20 mouse cellular contexts compared by ENCODE assay signal in genomic region chr4:44022766-44023165, GRCm38 (mm10). TPM values are rescaled to one million over a fixed set of nuclear protein-coding genes. Genes with fewer than 3 reads are reported as not detected.
DNase-seq lines count a peak whose midpoint lies in the region; ATAC-seq and TF ChIP-seq lines count a peak whose summit lies in the region.
"Had no signal": no experiment of that assay in that cellular context is flagged by ENCODE, and none has a peak within 500 bp of the region (broad histone marks: within the 10 kb centered on the region; RNA-seq: fewer than 3 reads in every experiment).

No protein-coding gene starts in this region.

- H3K4me2 ChIP-seq in forebrain, embryonic 15.5 days (replicated peaks): no peak overlapping the region
- H3K4me2 ChIP-seq: forebrain, embryonic 12.5 days; limb, embryonic 15.5 days; stomach, embryonic 15.5 days had no signal

- no peak overlapping the region for H3K27ac ChIP-seq in forebrain, embryonic 10.5 days
- no peak overlapping the region for H3K27ac ChIP-seq in forebrain, embryonic 15.5 days (replicated peaks)
- H3K27ac ChIP-seq: forebrain, embryonic 12.5 days; kidney, postnatal 0 days; limb, embryonic 15.5 days; midbrain, embryonic 10.5 days; stomach, embryonic 15.5 days had no signal

- 95% methylated on average over 11 of the region's 11 CpGs for WGBS in forebrain, embryonic 10.5 days
- WGBS in forebrain, embryonic 15.5 days: 93% methylated on average over 11 of the region's 11 CpGs
- WGBS in lung, adult 2 months: 81% methylated on average over 11 of the region's 11 CpGs

- no peak for TF ChIP-seq POLR2A in lung, adult 2 months (IDR thresholded peaks at IDR 0.05; ENCODE audit: borderline replicate concordance, extremely low read depth, low read depth, low read length)

- H3K27me3 ChIP-seq in forebrain, embryonic 10.5 days (ENCODE audit: poor library complexity, severe bottlenecking): peaks cover 89% of the 10 kb centered on the region
- H3K27me3 ChIP-seq in forebrain, embryonic 15.5 days: no peaks in the 10 kb centered on the region
- H3K27me3 ChIP-seq: limb, embryonic 15.5 days; stomach, embryonic 15.5 days had no signal

- H3K36me3 ChIP-seq in forebrain, embryonic 10.5 days (replicated peaks): peaks cover 100% of the 10 kb centered on the region
- H3K36me3 ChIP-seq in forebrain, embryonic 15.5 days: peaks cover 72% of the 10 kb centered on the region

- no peak overlapping the region for H3K9ac ChIP-seq in forebrain, embryonic 15.5 days (replicated peaks)
- H3K9ac ChIP-seq: forebrain, embryonic 12.5 days; limb, embryonic 15.5 days; stomach, embryonic 15.5 days had no signal

- ATAC-seq in forebrain, embryonic 15.5 days (replicated peaks): no peak

- H3K9me3 ChIP-seq in forebrain, embryonic 10.5 days: peaks cover 9% of the 10 kb centered on the region; the same call in 1 of the 2 replicates
- no peaks in the 10 kb centered on the region for H3K9me3 ChIP-seq in forebrain, embryonic 15.5 days
- H3K9me3 ChIP-seq: forebrain, embryonic 12.5 days; limb, embryonic 15.5 days; stomach, embryonic 15.5 days had no signal

- H3K4me3 ChIP-seq in forebrain, embryonic 10.5 days: no peak overlapping the region
- no peak overlapping the region for H3K4me3 ChIP-seq in forebrain, embryonic 15.5 days
- H3K4me3 ChIP-seq in lung, adult 2 months (replicated peaks; ENCODE audit: extremely low read depth, low read depth, low read length): no peak overlapping the region
- H3K4me3 ChIP-seq: forebrain, embryonic 12.5 days; limb, embryonic 15.5 days; midbrain, embryonic 10.5 days; stomach, embryonic 15.5 days had no signal

- H3K4me1 ChIP-seq in forebrain, embryonic 10.5 days: peaks cover 5% of the 10 kb centered on the region
- no peaks in the 10 kb centered on the region for H3K4me1 ChIP-seq in forebrain, embryonic 15.5 days
- H3K4me1 ChIP-seq in lung, adult 2 months (ENCODE audit: control insufficient read depth, insufficient read depth, low read length): no peaks in the 10 kb centered on the region
- H3K4me1 ChIP-seq: limb, embryonic 15.5 days had no signal

- peak; percentile 11 for DNase-seq in forebrain, embryonic 10.5 days (ENCODE audit: extremely low spot score, low spot score)
- peak; percentile 2 for DNase-seq in lung, adult 2 months
- DNase-seq in lung, postnatal 10 days: no peak
- peak; percentile 8 for DNase-seq in urinary bladder, postnatal 10 days (ENCODE audit: low spot score)
- no peak for DNase-seq in urinary bladder, postnatal 36 days (ENCODE audit: low spot score in 2 of 2)
- no peak for DNase-seq in cerebellum, adult 11 months
- DNase-seq: B cell, adult 2 months; embryo, embryonic 11 days; gastrocnemius, postnatal 10 days; kidney, adult 11 months; right cerebral cortex, postnatal 14 days had no signal

- no peak for TF ChIP-seq CTCF in lung, adult 2 months (IDR thresholded peaks at IDR 0.05; ENCODE audit: insufficient read depth, low read length)

RNA-seq across cellular contexts. Expression of gene Clta, which starts 18.5 kb away (rescaled TPM):
- 176 and 179 TPM in 2 replicates for polyA plus RNA-seq in forebrain, embryonic 10.5 days (2016; fragmentation: Nextera tagmentation; extraction: Ambion mirVana)
- 309 and 310 TPM in 2 replicates for polyA plus RNA-seq in forebrain, embryonic 15.5 days (2015; fragmentation: Nextera tagmentation; extraction: Ambion mirVana)
- 165 and 187 TPM in 2 replicates for polyA plus RNA-seq in lung, adult 2 months (2012; rRNA removed)

RNA-seq across cellular contexts. Expression of gene Ccin, which starts 39.5 kb away (rescaled TPM):
- polyA plus RNA-seq in forebrain, embryonic 10.5 days (2016; fragmentation: Nextera tagmentation; extraction: Ambion mirVana): not detected in 2 replicates
- not detected in 2 replicates for polyA plus RNA-seq in forebrain, embryonic 15.5 days (2015; fragmentation: Nextera tagmentation; extraction: Ambion mirVana)
- 0.07 and 0.14 TPM in 2 replicates for polyA plus RNA-seq in lung, adult 2 months (2012; rRNA removed)
- polyA plus RNA-seq: heart, postnatal 0 days; kidney, postnatal 0 days; limb, embryonic 15.5 days; liver, embryonic 16.5 days; midbrain, embryonic 10.5 days; midbrain, postnatal 0 days; stomach, embryonic 15.5 days had no signal

Comparison
In these comparisons a context has a peak if more than half of its experiments do, and no peak if none do; other contexts are left out.
1. DNase-seq: peak in forebrain, embryonic 10.5 days (single experiment), lung, adult 2 months (single experiment) and urinary bladder, postnatal 10 days (single experiment); none in lung, postnatal 10 days (single experiment), urinary bladder, postnatal 36 days (0 of 2) and cerebellum, adult 11 months (single experiment).